Mouse (Mus musculus): ENCODE results near the gene Trem2. TPM values are rescaled to one million over a fixed set of nuclear protein-coding genes. Genes with fewer than 3 reads are reported as not detected.
"Not testable (repeated sequence)": the region's sequence is repeated elsewhere in the genome, so short reads cannot be mapped to it uniquely, and the experiment has no call there.

Gene Trem2
- 4.5 and 5.6 TPM in 2 replicates for polyA plus RNA-seq (2015; fragmentation: Nextera tagmentation; extraction: Ambion mirVana)

- no peak within 1 kb of the TSS for H3K27ac ChIP-seq (ENCODE audit: low read length)
- H3K36me3 ChIP-seq (ENCODE audit: control insufficient read depth, insufficient read depth, low read length) = no peaks in the 10 kb centered on the region
- no peaks in the 10 kb centered on the region for H3K4me1 ChIP-seq (replicated peaks; ENCODE audit: control insufficient read depth, insufficient read depth, low read length)
- no peak for ATAC-seq (ENCODE audit: low read depth)
- WGBS = 66% methylated on average over 5 of the region's 5 CpGs
- no peak within 1 kb of the TSS for H3K4me2 ChIP-seq (ENCODE audit: low read depth, low read length)
- no peaks in the 10 kb centered on the region for H3K27me3 ChIP-seq (ENCODE audit: control insufficient read depth, insufficient read depth, low read depth, low read length)
- H3K9ac ChIP-seq (ENCODE audit: low read length) = no peak within 1 kb of the TSS
- no peak within 1 kb of the TSS for H3K4me3 ChIP-seq (ENCODE audit: low read length)
- no peaks in the 10 kb centered on the region for H3K9me3 ChIP-seq (ENCODE audit: control insufficient read depth, low read length)
Observed at GRCm38 (mm10) chr17:48346231-48346630, at the start of gene Trem2. Gene Trem2 (plus strand): TSS chr17:48346401.

- Histone ChIP-seq H3K27ac (ENCODE audit: low read length) (no peak within 1 kb of the TSS), H3K9ac (ENCODE audit: low read length) (no peak within 1 kb of the TSS), H3K4me2 (ENCODE audit: low read depth, low read length) (no peak within 1 kb of the TSS), H3K36me3 (ENCODE audit: control insufficient read depth, insufficient read depth, low read length) (no peaks in the 10 kb centered on the region), H3K4me1 (replicated peaks; ENCODE audit: control insufficient read depth, insufficient read depth, low read length) (no peaks in the 10 kb centered on the region), H3K9me3 (ENCODE audit: control insufficient read depth, low read length) (no peaks in the 10 kb centered on the region), H3K4me3 (ENCODE audit: low read length) (no peak within 1 kb of the TSS), H3K27me3 (ENCODE audit: control insufficient read depth, insufficient read depth, low read depth, low read length) (no peaks in the 10 kb centered on the region)
- no peak for ATAC-seq (ENCODE audit: low read depth)
- WGBS = 14% methylated on average over 3 of the region's 4 CpGs
Observed at GRCm38 (mm10) chr17:48299203-48299602, 47.0 kb upstream of the Trem2 start, which contains the start of gene Treml2. Gene Treml2 (plus strand): TSS chr17:48299498.

- H3K4me1 ChIP-seq (replicated peaks; ENCODE audit: control insufficient read depth, insufficient read depth, low read length) = no peaks in the 10 kb centered on the region
- H3K4me3 ChIP-seq (ENCODE audit: low read length) = no peak overlapping the region
- H3K27me3 ChIP-seq (ENCODE audit: control insufficient read depth, insufficient read depth, low read depth, low read length) = no peaks in the 10 kb centered on the region
- no peak overlapping the region for H3K4me2 ChIP-seq (ENCODE audit: low read depth, low read length)
- no peak for ATAC-seq (ENCODE audit: low read depth)
- no peak overlapping the region for H3K9ac ChIP-seq (ENCODE audit: low read length)
- H3K9me3 ChIP-seq (ENCODE audit: control insufficient read depth, low read length) = no peaks in the 10 kb centered on the region
- 42% methylated on average over 7 of the region's 7 CpGs for WGBS
- no peak overlapping the region for H3K27ac ChIP-seq (ENCODE audit: low read length)
- no peaks in the 10 kb centered on the region for H3K36me3 ChIP-seq (ENCODE audit: control insufficient read depth, insufficient read depth, low read length)
Observed at GRCm38 (mm10) chr17:48299756-48300155, 46.4 kb upstream of the Trem2 start.

GRCm38 (mm10) chr17:48300199-48300598 is 46.0 kb upstream of the Trem2 start:
- H3K9ac ChIP-seq (ENCODE audit: low read length) = no peak overlapping the region
- H3K4me2 ChIP-seq (ENCODE audit: low read depth, low read length) = no peak overlapping the region
- no peak overlapping the region for H3K27ac ChIP-seq (ENCODE audit: low read length)
- H3K27me3 ChIP-seq (ENCODE audit: control insufficient read depth, insufficient read depth, low read depth, low read length) = no peaks in the 10 kb centered on the region
- no peak overlapping the region for H3K4me3 ChIP-seq (ENCODE audit: low read length)
- no peaks in the 10 kb centered on the region for H3K36me3 ChIP-seq (ENCODE audit: control insufficient read depth, insufficient read depth, low read length)
- ATAC-seq (ENCODE audit: low read depth) = no peak
- no peaks in the 10 kb centered on the region for H3K9me3 ChIP-seq (ENCODE audit: control insufficient read depth, low read length)
- no peaks in the 10 kb centered on the region for H3K4me1 ChIP-seq (replicated peaks; ENCODE audit: control insufficient read depth, insufficient read depth, low read length)
- WGBS = 53% methylated on average over 7 of the region's 7 CpGs

GRCm38 (mm10) chr17:48300861-48301260 is 45.3 kb upstream of the Trem2 start:
- H3K9me3 ChIP-seq (ENCODE audit: control insufficient read depth, low read length) = no peaks in the 10 kb centered on the region
- WGBS = 63% methylated on average over 9 of the region's 9 CpGs
- no peak overlapping the region for H3K9ac ChIP-seq (ENCODE audit: low read length)
- H3K36me3 ChIP-seq (ENCODE audit: control insufficient read depth, insufficient read depth, low read length) = no peaks in the 10 kb centered on the region
- ATAC-seq (ENCODE audit: low read depth) = no peak
- no peaks in the 10 kb centered on the region for H3K4me1 ChIP-seq (replicated peaks; ENCODE audit: control insufficient read depth, insufficient read depth, low read length)
- no peak overlapping the region for H3K4me3 ChIP-seq (ENCODE audit: low read length)
- H3K27me3 ChIP-seq (ENCODE audit: control insufficient read depth, insufficient read depth, low read depth, low read length) = no peaks in the 10 kb centered on the region
- no peak overlapping the region; the same call in 1 of the 2 replicates for H3K27ac ChIP-seq (ENCODE audit: low read length)
- H3K4me2 ChIP-seq (ENCODE audit: low read depth, low read length) = no peak overlapping the region

- Histone ChIP-seq H3K36me3 (ENCODE audit: control insufficient read depth, insufficient read depth, low read length) (no peaks in the 10 kb centered on the region), H3K27me3 (ENCODE audit: control insufficient read depth, insufficient read depth, low read depth, low read length) (no peaks in the 10 kb centered on the region), H3K4me2 (ENCODE audit: low read depth, low read length) (no peak overlapping the region), H3K9me3 (ENCODE audit: control insufficient read depth, low read length) (no peaks in the 10 kb centered on the region), H3K9ac (ENCODE audit: low read length) (no peak overlapping the region), H3K27ac (ENCODE audit: low read length) (no peak overlapping the region), H3K4me1 (replicated peaks; ENCODE audit: control insufficient read depth, insufficient read depth, low read length) (no peaks in the 10 kb centered on the region), H3K4me3 (ENCODE audit: low read length) (no peak overlapping the region)
- WGBS = 87% methylated on average over 5 of the region's 5 CpGs
- no peak for ATAC-seq (ENCODE audit: low read depth)
Observed at GRCm38 (mm10) chr17:48301792-48302191, 44.4 kb upstream of the Trem2 start.

- Histone ChIP-seq H3K9ac (ENCODE audit: low read length) (no peak overlapping the region), H3K9me3 (ENCODE audit: control insufficient read depth, low read length) (no peaks in the 10 kb centered on the region), H3K4me1 (replicated peaks; ENCODE audit: control insufficient read depth, insufficient read depth, low read length) (no peaks in the 10 kb centered on the region), H3K27ac (ENCODE audit: low read length) (no peak overlapping the region), H3K36me3 (ENCODE audit: control insufficient read depth, insufficient read depth, low read length) (no peaks in the 10 kb centered on the region), H3K27me3 (ENCODE audit: control insufficient read depth, insufficient read depth, low read depth, low read length) (no peaks in the 10 kb centered on the region), H3K4me3 (ENCODE audit: low read length) (no peak overlapping the region), H3K4me2 (ENCODE audit: low read depth, low read length) (no peak overlapping the region)
- ATAC-seq (ENCODE audit: low read depth) = no peak
- WGBS = 75% methylated on average over 2 of the region's 2 CpGs
Observed at GRCm38 (mm10) chr17:48312124-48312523, 34.1 kb upstream of the Trem2 start.

GRCm38 (mm10) chr17:48315905-48316579 is 30.2 kb upstream of the Trem2 start, which contains the start of gene B430306N03Rik:
Gene B430306N03Rik (plus strand): TSS chr17:48316141.
- H3K4me2 ChIP-seq (ENCODE audit: low read depth, low read length); H3K9me3 ChIP-seq (ENCODE audit: control insufficient read depth, low read length); H3K27me3 ChIP-seq (ENCODE audit: control insufficient read depth, insufficient read depth, low read depth, low read length); H3K27ac ChIP-seq (ENCODE audit: low read length); H3K9ac ChIP-seq (ENCODE audit: low read length); H3K4me1 ChIP-seq (replicated peaks; ENCODE audit: control insufficient read depth, insufficient read depth, low read length); ATAC-seq (ENCODE audit: low read depth); H3K4me3 ChIP-seq (ENCODE audit: low read length); H3K36me3 ChIP-seq (ENCODE audit: control insufficient read depth, insufficient read depth, low read length): not testable (repeated sequence)
- 82% methylated on average over 3 of the region's 3 CpGs for WGBS

- WGBS = 93% methylated on average over 1 of the region's 1 CpGs
- H3K9ac ChIP-seq (ENCODE audit: low read length) = no peak overlapping the region
- H3K9me3 ChIP-seq (ENCODE audit: control insufficient read depth, low read length) = no peaks in the 10 kb centered on the region
- H3K27ac ChIP-seq (ENCODE audit: low read length) = no peak overlapping the region
- ATAC-seq (ENCODE audit: low read depth) = no peak
- H3K4me3 ChIP-seq (ENCODE audit: low read length) = no peak overlapping the region
- no peaks in the 10 kb centered on the region for H3K27me3 ChIP-seq (ENCODE audit: control insufficient read depth, insufficient read depth, low read depth, low read length)
- no peaks in the 10 kb centered on the region for H3K36me3 ChIP-seq (ENCODE audit: control insufficient read depth, insufficient read depth, low read length)
- no peaks in the 10 kb centered on the region for H3K4me1 ChIP-seq (replicated peaks; ENCODE audit: control insufficient read depth, insufficient read depth, low read length)
- H3K4me2 ChIP-seq (ENCODE audit: low read depth, low read length) = no peak overlapping the region
Observed at GRCm38 (mm10) chr17:48318686-48319085, 27.5 kb upstream of the Trem2 start.
